Mouse (Mus musculus): ENCODE data around the gene Gm14085. TPM values are rescaled to one million over a fixed set of nuclear protein-coding genes. Genes with fewer than 3 reads are reported as not detected.
"Not testable (repeated sequence)": the region's sequence is repeated elsewhere in the genome, so short reads cannot be mapped to it uniquely, and the experiment has no call there.

The Gm14085 gene
- not detected in 2 replicates for polyA plus RNA-seq (2016; fragmentation: Nextera tagmentation; extraction: Ambion mirVana)

DNA sequence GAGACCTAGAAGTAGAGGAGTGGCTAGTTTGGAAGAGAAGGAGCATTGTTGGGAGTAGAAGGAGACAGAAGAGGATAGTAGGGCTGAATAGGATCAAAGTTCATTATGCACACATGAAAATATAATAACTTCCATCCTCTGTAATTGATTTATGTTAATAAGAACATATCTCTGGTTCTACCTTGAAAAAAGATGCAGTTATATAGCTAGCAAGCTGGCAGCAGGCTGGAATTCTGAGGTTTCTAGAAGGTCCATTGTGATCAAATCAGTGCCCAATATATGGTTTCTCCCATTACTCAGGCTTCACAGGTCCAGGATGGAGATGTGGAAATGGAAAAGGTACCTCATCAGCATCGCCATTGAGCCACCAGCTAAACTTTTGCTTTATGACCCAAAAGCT, at the start of gene Gm14085:
TSS of gene Gm14085 (plus strand) at position 301 of the 400 bp plus-strand sequence.
- WGBS, result 56% methylated on average over 1 of the region's 1 CpGs
- Histone ChIP-seq H3K36me3 (no peaks in the 10 kb centered on the region), H3K4me3 (no peak within 1 kb of the TSS)

DNA sequence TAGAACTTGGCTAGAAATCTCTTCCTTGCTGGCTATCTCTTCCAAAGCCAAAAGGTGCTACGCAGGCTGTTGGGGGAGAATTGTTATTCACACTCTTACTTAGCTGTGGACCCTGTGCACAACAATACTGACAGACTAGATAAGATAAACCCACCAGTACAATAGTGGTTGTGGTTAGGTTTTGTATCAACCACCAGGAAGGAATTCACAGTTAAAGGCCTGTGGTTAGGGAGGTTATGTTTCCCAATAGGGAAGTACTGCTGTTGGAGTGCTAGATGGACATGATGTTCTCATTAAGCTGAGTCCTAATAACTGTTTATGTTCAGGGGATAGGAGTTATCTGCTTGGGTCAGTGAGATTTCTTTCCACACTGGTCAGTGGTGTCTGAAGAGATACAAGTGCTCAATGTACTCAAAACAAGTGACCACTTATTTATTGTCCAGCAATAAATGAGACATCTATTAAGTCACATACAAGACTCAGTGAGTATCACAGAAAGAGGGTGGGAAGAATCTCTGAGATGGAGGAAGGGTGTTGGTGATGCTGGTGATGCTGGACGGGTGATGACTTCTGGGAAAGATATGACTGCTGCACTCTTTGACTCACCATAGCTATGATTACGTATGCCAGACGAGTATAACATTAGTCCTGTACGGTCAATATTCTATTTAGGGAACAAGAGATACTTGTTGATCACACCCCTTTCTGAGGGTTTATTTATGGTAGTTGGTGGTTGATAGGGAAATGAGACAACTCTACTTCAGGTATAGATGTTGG, 45.8 kb upstream of the Gm14085 start:
- H3K27me3 ChIP-seq (replicated peaks); H3K9ac ChIP-seq; ATAC-seq (ENCODE audit: insufficient number of reproducible peaks, low FRiP score); H3K4me1 ChIP-seq (replicated peaks); H3K4me3 ChIP-seq; H3K27ac ChIP-seq (ENCODE audit: poor library complexity, severe bottlenecking); H3K9me3 ChIP-seq (replicated peaks); H3K36me3 ChIP-seq; H3K4me2 ChIP-seq: not testable (repeated sequence)
- 66% methylated on average over 5 of the region's 5 CpGs for WGBS

More for the DNA sequence above, at the start of gene Gm14085:
- Histone ChIP-seq H3K27me3 (replicated peaks) (no peaks in the 10 kb centered on the region), H3K27ac (ENCODE audit: poor library complexity, severe bottlenecking) (no peak within 1 kb of the TSS), H3K4me2 (no peak within 1 kb of the TSS), H3K4me1 (replicated peaks) (no peaks in the 10 kb centered on the region), H3K9me3 (replicated peaks) (no peaks in the 10 kb centered on the region), H3K9ac (no peak within 1 kb of the TSS)
- ATAC-seq (ENCODE audit: insufficient number of reproducible peaks, low FRiP score), result no peak

DNA sequence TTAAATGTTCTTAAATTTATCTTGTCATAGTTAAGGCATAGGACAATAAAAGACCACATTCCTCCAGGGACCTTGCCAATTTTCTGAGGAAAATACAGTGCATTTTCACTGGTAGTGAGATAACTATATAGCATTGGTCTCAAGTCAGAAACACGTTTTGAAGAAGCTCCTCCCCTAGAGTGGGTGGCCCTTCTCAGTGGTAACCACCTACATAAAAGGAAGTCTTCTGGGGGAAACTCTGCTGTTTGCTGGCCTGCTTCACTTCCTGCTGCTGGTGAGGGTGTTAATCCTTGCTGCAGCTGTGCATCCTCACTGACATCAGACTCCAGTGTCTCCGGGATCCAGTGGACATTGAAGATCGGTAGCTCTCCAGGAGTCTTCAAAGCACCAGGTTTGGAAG, 44.2 kb upstream of the Gm14085 start:
- H3K27ac ChIP-seq (ENCODE audit: poor library complexity, severe bottlenecking); H3K4me2 ChIP-seq; H3K4me1 ChIP-seq (replicated peaks); H3K9ac ChIP-seq; ATAC-seq (ENCODE audit: insufficient number of reproducible peaks, low FRiP score); H3K27me3 ChIP-seq (replicated peaks); H3K36me3 ChIP-seq; H3K9me3 ChIP-seq (replicated peaks); H3K4me3 ChIP-seq: not testable (repeated sequence)
- 38% methylated on average over 3 of the region's 3 CpGs for WGBS

DNA sequence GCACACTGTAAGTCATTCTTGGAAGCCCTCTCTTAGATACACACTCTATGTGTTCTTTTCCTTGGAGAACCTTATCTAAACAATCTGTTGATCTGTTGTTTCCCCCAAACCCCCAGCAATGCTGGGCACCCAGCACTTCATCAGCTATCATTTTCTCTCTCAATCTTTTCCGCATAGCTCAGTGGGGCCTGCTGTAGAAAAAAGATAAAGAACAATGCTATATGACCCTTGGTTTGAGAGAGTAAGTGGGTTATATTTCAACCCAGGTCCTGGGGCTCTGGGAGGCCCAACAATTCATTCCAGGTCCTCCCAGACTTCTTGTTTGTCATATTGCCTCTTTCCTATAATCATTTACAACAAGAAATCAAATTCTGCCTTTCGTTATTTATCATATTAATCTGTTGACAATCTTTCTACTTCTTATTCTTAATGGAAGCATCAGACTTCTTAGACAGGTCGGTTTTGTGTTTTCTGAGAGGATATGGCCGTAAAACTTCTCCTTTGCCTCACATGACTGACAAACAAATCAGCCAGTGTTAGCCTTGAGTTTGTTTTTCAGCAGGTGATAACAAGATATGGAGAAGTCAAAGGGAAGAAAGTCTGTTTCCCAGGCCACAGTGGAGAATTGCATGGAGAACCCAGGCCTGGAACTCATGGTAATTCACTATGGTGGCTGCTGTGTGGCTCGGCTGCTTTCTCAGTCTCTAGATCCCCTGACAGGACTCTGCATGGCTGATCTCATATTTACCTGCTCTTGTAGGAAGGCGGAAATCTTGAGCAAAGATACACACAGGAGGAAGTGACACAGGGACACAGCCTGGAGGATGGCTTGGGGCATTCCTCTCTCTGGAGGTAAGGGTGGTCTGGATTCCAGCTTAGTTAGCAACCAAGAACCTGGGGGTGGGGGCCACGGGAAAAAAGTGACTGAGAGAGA, 43.5 kb upstream of the Gm14085 start:
- Histone ChIP-seq H3K9me3 (replicated peaks) (no peaks in the 10 kb centered on the region), H3K36me3 (no peaks in the 10 kb centered on the region), H3K27ac (ENCODE audit: poor library complexity, severe bottlenecking) (no peak overlapping the region), H3K4me3 (no peak overlapping the region), H3K9ac (no peak overlapping the region), H3K4me2 (no peak overlapping the region), H3K27me3 (replicated peaks) (no peaks in the 10 kb centered on the region), H3K4me1 (replicated peaks) (no peaks in the 10 kb centered on the region)
- WGBS, result 69% methylated on average over 7 of the region's 7 CpGs
- no peak for ATAC-seq (ENCODE audit: insufficient number of reproducible peaks, low FRiP score)

DNA sequence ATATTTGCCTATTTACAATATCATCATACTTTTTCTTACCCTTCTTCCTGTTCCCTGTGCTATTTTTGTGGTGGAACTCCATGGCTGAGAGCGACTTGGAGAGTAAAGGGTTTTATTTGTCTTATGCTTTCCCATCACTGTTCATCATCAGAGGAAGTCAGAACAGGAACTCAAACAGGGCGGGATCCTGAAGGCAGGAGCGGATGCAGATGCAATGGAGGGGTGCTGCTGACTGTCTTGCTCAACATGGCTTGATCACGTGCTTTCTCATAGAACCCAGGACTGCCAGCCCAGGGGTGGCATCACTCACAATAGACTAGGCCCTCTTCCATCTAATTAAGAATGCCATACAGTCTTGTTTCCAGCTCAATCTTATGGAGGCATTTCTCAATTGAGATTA, 34.4 kb upstream of the Gm14085 start:
- 84% methylated on average over 4 of the region's 4 CpGs for WGBS
- no peaks in the 10 kb centered on the region for H3K27me3 ChIP-seq (replicated peaks)
- ATAC-seq (ENCODE audit: insufficient number of reproducible peaks, low FRiP score), result no peak
- no peak overlapping the region for H3K27ac ChIP-seq (ENCODE audit: poor library complexity, severe bottlenecking)
- H3K4me1 ChIP-seq (replicated peaks), result no peaks in the 10 kb centered on the region
- H3K4me2 ChIP-seq, result no peak overlapping the region
- H3K36me3 ChIP-seq, result no peaks in the 10 kb centered on the region
- no peak overlapping the region for H3K4me3 ChIP-seq
- H3K9ac ChIP-seq, result no peak overlapping the region
- peaks cover 3% of the 10 kb centered on the region; the same call in 1 of the 2 replicates for H3K9me3 ChIP-seq (replicated peaks)

DNA sequence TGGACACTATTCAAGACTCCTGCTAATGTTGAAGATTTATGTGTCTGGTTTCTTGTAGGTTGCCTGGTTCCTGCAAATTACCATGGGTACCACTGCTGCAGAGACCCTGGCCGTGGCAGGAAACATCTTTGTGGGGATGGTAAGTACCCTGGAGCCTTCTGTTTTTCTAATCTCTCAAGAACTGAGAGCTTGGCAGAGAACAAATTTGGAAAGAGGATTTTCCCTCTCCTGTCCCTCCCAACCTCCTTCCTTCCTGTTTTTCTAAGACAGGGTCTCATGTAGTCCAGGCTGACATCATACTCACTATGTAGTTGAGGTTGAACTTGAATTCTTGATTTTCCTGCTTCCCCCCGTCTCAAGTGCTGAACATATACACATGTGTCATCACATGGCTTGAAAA, 32.3 kb upstream of the Gm14085 start:
- H3K4me1 ChIP-seq (replicated peaks), result no peaks in the 10 kb centered on the region
- no peak overlapping the region for H3K9ac ChIP-seq
- H3K4me2 ChIP-seq, result no peak overlapping the region
- no peak overlapping the region for H3K4me3 ChIP-seq
- WGBS, result 44% methylated on average over 2 of the region's 2 CpGs
- ATAC-seq (ENCODE audit: insufficient number of reproducible peaks, low FRiP score), result no peak
- H3K9me3 ChIP-seq (replicated peaks), result peaks cover 3% of the 10 kb centered on the region; the same call in 1 of the 2 replicates
- no peaks in the 10 kb centered on the region for H3K27me3 ChIP-seq (replicated peaks)
- H3K27ac ChIP-seq (ENCODE audit: poor library complexity, severe bottlenecking), result no peak overlapping the region
- no peaks in the 10 kb centered on the region for H3K36me3 ChIP-seq

DNA sequence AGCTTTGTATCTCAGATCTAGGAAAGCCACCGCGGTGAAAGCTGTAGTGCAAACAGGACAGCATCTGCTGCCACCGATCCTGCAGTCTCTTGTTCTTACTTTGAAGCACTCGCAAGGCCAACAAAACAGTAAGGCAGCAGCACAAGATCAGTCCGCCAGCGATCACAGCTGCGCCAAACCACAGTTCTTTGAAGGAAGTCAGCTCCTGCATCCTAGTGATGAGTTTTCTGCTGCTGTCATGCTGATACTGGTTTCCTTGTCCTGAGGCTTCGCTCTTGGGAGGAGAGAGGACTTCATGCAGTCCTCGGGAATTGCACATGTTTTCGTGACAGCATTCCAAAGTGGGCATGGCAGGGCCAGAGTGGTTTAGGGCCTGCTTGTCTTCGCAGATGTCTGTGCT, 17.8 kb upstream of the Gm14085 start:
- Histone ChIP-seq H3K4me3 (peak overlapping the region; percentile 57), H3K4me1 (replicated peaks) (peaks cover 6% of the 10 kb centered on the region), H3K27ac (ENCODE audit: poor library complexity, severe bottlenecking) (no peak overlapping the region), H3K4me2 (peak overlapping the region; percentile 91), H3K9ac (peak overlapping the region; percentile 72), H3K27me3 (replicated peaks) (no peaks in the 10 kb centered on the region), H3K9me3 (replicated peaks) (no peaks in the 10 kb centered on the region), H3K36me3 (no peaks in the 10 kb centered on the region)
- WGBS, result 29% methylated on average over 11 of the region's 11 CpGs
- no peak for ATAC-seq (ENCODE audit: insufficient number of reproducible peaks, low FRiP score)

DNA sequence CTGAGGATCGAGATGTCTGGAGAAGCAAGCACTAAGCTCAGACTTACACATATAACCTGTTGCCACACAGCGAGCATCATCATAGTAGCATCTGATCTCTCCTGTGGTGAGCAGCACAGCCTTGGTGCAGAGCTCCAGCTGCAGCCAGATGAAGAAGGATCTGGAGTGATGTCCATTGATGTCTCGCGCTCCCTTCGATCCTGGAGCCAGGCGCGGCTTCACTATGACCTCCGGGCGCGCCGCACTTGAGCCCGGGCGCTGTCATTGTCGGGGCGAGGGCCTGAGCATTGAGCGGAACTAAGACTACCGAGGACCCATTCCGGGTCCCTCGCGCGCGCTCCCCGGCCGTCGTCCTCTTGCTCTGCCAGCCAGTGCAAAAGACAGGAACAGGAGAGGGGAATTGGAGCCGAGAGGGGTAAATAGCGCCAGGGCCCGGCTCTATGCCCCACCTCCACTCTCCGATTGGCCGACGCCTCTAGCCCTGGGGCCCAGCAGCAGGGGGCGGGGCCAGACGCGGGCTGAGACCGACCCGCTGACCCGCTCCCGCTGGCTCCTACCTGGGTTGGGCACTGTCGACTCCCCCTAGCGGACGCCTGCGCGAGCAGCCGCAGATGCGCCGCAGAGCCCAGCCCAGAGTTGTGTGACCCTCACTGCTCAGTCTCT, 17.3 kb upstream of the Gm14085 start:
- Histone ChIP-seq H3K4me3 (peak overlapping the region; percentile 57), H3K4me2 (peak overlapping the region; percentile 91)
- WGBS, result 1% methylated on average over 44 of the region's 46 CpGs

DNA sequence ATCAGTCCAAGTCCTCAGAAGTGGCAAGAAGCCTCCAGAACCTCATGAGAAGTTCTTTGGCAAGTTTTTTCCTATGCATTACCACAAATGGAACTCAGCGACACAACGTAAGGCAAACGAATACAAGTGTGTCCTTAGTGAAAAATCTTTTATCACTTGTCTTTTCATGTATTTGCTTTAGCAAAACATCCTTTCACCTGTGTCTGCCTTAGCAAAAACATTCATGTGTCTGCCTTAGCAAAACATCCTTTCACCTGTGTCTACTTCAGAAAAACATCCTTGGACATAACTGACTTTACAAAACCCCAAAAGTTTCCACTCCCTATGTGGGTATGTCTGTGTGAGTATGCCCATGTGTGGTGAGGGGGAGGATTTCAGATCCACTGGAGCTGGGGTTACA, 15.5 kb upstream of the Gm14085 start:
- H3K4me3 ChIP-seq, result no peak overlapping the region
- no peaks in the 10 kb centered on the region for H3K9me3 ChIP-seq (replicated peaks)
- H3K4me1 ChIP-seq (replicated peaks), result peaks cover 6% of the 10 kb centered on the region
- no peaks in the 10 kb centered on the region for H3K36me3 ChIP-seq
- H3K9ac ChIP-seq, result no peak overlapping the region
- no peak for ATAC-seq (ENCODE audit: insufficient number of reproducible peaks, low FRiP score)
- H3K27ac ChIP-seq (ENCODE audit: poor library complexity, severe bottlenecking), result no peak overlapping the region
- H3K27me3 ChIP-seq (replicated peaks), result no peaks in the 10 kb centered on the region
- no peak overlapping the region for H3K4me2 ChIP-seq
- WGBS, result 81% methylated on average over 3 of the region's 3 CpGs

More for the DNA sequence above, 17.3 kb upstream of the Gm14085 start:
- H3K27me3 ChIP-seq (replicated peaks), result no peaks in the 10 kb centered on the region
- no peaks in the 10 kb centered on the region for H3K9me3 ChIP-seq (replicated peaks)
- no peaks in the 10 kb centered on the region for H3K36me3 ChIP-seq
- peak; percentile 100 for ATAC-seq (ENCODE audit: insufficient number of reproducible peaks, low FRiP score)
- H3K9ac ChIP-seq, result peak overlapping the region; percentile 72
- peaks cover 6% of the 10 kb centered on the region for H3K4me1 ChIP-seq (replicated peaks)
- no peak overlapping the region for H3K27ac ChIP-seq (ENCODE audit: poor library complexity, severe bottlenecking)

DNA sequence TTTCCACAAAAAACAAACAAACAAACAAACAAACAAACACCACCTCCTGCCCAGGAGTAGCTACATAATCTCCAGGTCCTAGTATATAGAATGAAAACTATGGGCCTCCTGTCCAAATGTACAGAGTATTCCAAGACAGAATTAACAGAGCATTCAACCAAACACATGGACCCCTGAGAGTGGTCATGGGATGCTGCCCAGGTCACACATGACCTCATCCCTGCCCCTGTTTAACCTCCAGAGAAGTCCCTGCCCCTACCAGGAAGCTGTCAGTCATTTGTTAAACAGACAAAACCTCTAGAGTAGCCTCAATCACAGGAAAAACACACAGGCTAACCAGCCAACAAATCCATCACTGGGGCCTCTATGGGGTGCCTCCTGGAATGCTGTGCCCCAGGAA, 8.2 kb upstream of the Gm14085 start:
- Histone ChIP-seq H3K9me3 (replicated peaks) (no peaks in the 10 kb centered on the region), H3K27me3 (replicated peaks) (no peaks in the 10 kb centered on the region), H3K4me2 (no peak overlapping the region), H3K9ac (no peak overlapping the region), H3K4me3 (no peak overlapping the region), H3K36me3 (no peaks in the 10 kb centered on the region), H3K4me1 (replicated peaks) (no peaks in the 10 kb centered on the region), H3K27ac (ENCODE audit: poor library complexity, severe bottlenecking) (no peak overlapping the region)
- no peak for ATAC-seq (ENCODE audit: insufficient number of reproducible peaks, low FRiP score)

DNA sequence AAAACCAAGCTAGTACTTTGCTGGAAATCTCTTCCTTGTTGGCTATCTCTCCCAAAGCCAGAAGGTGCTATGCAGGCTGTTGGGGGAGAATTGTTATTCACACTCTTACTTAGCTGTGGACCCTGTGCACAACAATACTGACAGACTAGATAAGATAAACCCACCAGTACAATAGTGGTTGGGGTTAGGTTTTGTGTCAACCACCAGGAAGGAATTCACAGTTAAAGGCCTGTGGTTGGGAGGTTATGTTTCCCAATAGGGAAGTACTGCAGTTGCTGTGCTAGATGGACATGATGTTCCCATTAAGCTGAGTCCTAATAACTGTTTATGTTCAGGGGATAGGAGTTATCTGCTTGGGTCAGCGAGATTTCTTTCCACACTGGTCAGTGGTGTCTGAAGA, 954 bp upstream of the Gm14085 start:
- not testable (repeated sequence) for H3K27me3 ChIP-seq (replicated peaks); H3K4me1 ChIP-seq (replicated peaks); H3K4me3 ChIP-seq; H3K4me2 ChIP-seq; ATAC-seq (ENCODE audit: insufficient number of reproducible peaks, low FRiP score); H3K9ac ChIP-seq; H3K36me3 ChIP-seq; H3K27ac ChIP-seq (ENCODE audit: poor library complexity, severe bottlenecking); H3K9me3 ChIP-seq (replicated peaks)
- 64% methylated on average over 1 of the region's 1 CpGs for WGBS
